Mouse (Mus musculus) hindbrain, embryonic 12.5 days (tissue): ENCODE data around the gene Galp. TPM values are rescaled to one million over a fixed set of nuclear protein-coding genes. Genes with fewer than 3 reads are reported as not detected.
"Not testable (repeated sequence)": the region's sequence is repeated elsewhere in the genome, so short reads cannot be mapped to it uniquely, and the experiment has no call there.

Source experiments
- ATAC-seq: fragments of 200-750 bp; cut with Nextera tagmentation; 2 replicates; pipeline ENCODE4 v1.8.0; 2017; ENCODE audit warnings: moderate TSS enrichment; ENCODE audit not compliant: low FRiP score
- H3K27ac ChIP-seq: fragments of 300-500 bp; sonication (generic); 2 replicates; pipeline ENCODE4 v1.5.1; 2016; ENCODE audit warnings: mild to moderate bottlenecking
- H3K27me3 ChIP-seq: fragments of 300-500 bp; sonication (generic); 2 replicates; pipeline ENCODE4 v1.6.1; 2016; ENCODE audit warnings: mild to moderate bottlenecking
- H3K36me3 ChIP-seq: fragments of 300-500 bp; sonication (generic); 2 replicates; pipeline ENCODE4 v1.6.1; 2016; ENCODE audit warnings: mild to moderate bottlenecking
- H3K4me1 ChIP-seq: fragments of 300-500 bp; sonication (generic); 2 replicates; pipeline ENCODE4 v1.6.1; 2016
- H3K4me2 ChIP-seq: fragments of 300-500 bp; sonication (generic); replicated peaks from 2 replicates; pipeline ENCODE4 v1.6.1; 2016; ENCODE audit warnings: mild to moderate bottlenecking
- H3K4me3 ChIP-seq: fragments of 300-500 bp; sonication (generic); 2 replicates; pipeline ENCODE4 v1.5.1; 2016; ENCODE audit warnings: mild to moderate bottlenecking
- H3K9ac ChIP-seq: fragments of 300-500 bp; sonication (generic); 2 replicates; pipeline ENCODE4 v1.6.1; 2016; ENCODE audit warnings: mild to moderate bottlenecking, moderate library complexity
- H3K9me3 ChIP-seq: fragments of 300-500 bp; sonication (generic); replicated peaks from 2 replicates; pipeline ENCODE4 v1.6.1; 2016; ENCODE audit warnings: mild to moderate bottlenecking
- WGBS: fragments of 180-500 bp; shearing (Covaris S2); methylation state at CpG from one replicate; pipeline ENCODE4 v1.1.7; 2016; 5-methylcytosine and 5-hydroxymethylcytosine counted together
- polyA plus RNA-seq: library from polyadenylated mRNA; unstranded; fragments of >200 nt; fragmentation: Nextera tagmentation; extraction: Ambion mirVana; gene quantifications from 2 replicates; pipeline ENCODE4 v1.2.1, GENCODE M21; 2016

Galp gene
- polyA plus RNA-seq, 1 experiment from 2014 or later: not detected

DNA sequence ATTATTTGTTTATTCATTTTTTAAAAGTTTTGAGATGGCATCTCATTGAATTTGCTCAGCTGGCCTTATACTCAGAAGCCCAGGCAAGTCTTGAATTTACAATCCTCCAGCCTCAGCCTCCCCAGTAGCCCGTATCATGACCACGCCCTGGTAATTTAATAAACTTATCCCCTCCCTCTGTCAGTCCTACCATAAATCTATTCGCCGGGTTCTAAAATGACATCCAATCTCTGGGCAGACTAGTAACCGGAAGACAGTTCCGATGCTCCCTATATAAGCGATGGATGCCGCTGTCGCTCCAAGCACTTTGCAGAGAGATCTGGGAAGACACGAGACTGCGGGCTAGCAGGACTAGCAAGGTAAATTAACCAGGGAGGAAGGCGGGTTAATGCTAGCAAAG lies 25.1 kb downstream of the Galp start, which contains the start of gene Zscan5b:
Gene Zscan5b (plus strand): TSS at position 301 of the 400 bp plus-strand sequence.
- Histone ChIP-seq H3K4me3 (no peak within 1 kb of the TSS), H3K36me3 (no peaks in the 10 kb centered on the region), H3K9me3 (peaks cover 13% of the 10 kb centered on the region; the same call in 1 of the 2 replicates), H3K27me3 (no peaks in the 10 kb centered on the region), H3K4me2 (no peak within 1 kb of the TSS), H3K27ac (no peak within 1 kb of the TSS), H3K4me1 (no peaks in the 10 kb centered on the region), H3K9ac (no peak within 1 kb of the TSS)
- WGBS: 92% methylated on average over 12 of the region's 12 CpGs
- ATAC-seq: no peak

DNA sequence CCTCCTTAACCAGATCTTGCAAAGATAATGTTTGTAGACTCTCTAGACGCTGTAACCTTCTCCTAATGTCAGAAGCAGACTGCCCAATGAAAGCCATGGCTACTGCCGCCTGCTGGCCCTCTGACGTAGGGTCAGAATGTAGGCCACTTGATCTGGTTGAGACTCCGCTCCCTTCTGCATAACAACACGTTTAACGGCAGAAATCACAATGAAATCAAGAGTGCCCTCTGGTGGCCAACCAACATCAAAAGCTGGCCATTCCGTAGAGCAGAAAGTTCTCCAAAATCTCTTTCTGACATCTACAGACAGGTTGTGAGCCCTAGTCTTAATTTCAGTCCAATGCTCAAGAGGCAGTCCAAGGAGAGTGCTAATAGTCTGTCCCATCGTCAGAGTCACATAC lies 31.6 kb downstream of the Galp start:
- H3K9ac ChIP-seq, H3K36me3 ChIP-seq, H3K9me3 ChIP-seq, H3K4me3 ChIP-seq, H3K4me1 ChIP-seq, ATAC-seq, H3K4me2 ChIP-seq, H3K27ac ChIP-seq, H3K27me3 ChIP-seq: not testable (repeated sequence)
- WGBS: 58% methylated on average over 8 of the region's 8 CpGs

DNA sequence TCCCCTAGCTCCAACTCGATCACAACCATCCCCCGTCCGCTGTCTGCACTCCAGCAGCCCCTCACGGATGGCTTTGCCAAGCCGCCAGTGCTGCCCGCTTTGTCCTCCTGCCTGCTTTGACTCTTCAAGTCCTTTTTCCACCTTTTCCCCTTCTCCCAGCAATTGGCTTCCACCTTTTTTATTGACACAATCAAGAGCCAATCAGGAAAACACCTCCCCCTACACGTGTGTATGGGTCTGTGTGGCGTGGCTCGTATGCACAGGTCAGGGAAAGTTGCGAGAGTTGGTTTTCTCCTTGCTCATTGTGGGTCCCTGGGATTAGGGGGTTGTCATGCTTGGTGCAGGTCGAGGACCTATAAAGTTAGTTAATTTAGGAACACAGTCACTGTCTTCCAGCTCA lies 42.9 kb downstream of the Galp start:
- Histone ChIP-seq H3K4me3 (no peak overlapping the region), H3K4me1 (no peaks in the 10 kb centered on the region), H3K27ac (no peak overlapping the region), H3K4me2 (no peak overlapping the region), H3K27me3 (no peaks in the 10 kb centered on the region), H3K36me3 (no peaks in the 10 kb centered on the region), H3K9ac (no peak overlapping the region), H3K9me3 (no peaks in the 10 kb centered on the region)
- 55% methylated on average over 11 of the region's 11 CpGs for WGBS
- no peak for ATAC-seq

DNA sequence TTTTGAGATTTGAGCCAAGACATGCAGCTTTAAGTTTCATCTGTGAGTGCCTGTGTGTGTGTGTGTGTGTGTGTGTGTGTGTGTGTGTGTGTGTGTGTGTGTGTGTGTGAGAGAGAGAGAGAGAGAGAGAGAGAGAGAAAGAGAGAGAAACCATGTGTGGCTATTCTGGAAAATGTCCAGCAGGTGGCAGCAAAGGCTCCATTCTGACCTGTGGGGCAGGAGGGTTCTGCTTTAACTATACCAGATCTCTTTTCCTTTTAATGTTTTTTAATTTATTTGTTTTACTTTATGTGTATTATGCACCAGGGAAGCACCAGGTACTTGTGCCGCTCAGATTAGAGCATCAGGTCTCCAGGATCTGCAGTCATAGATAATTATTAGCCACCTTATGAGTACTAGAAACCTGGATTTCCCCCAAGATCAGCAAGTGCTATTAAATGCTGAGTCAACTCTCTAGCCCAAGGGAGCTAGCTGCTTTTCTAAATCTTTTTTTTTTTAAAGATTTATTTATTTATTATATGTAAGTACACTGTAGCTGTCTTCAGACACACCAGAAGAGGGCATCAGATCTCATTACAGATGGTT lies 44.0 kb downstream of the Galp start:
- H3K4me3 ChIP-seq, H3K9ac ChIP-seq, ATAC-seq, H3K27ac ChIP-seq, H3K4me1 ChIP-seq, H3K27me3 ChIP-seq, H3K9me3 ChIP-seq, H3K4me2 ChIP-seq, H3K36me3 ChIP-seq: not testable (repeated sequence)
- WGBS: 28% methylated on average over 1 of the region's 1 CpGs

DNA sequence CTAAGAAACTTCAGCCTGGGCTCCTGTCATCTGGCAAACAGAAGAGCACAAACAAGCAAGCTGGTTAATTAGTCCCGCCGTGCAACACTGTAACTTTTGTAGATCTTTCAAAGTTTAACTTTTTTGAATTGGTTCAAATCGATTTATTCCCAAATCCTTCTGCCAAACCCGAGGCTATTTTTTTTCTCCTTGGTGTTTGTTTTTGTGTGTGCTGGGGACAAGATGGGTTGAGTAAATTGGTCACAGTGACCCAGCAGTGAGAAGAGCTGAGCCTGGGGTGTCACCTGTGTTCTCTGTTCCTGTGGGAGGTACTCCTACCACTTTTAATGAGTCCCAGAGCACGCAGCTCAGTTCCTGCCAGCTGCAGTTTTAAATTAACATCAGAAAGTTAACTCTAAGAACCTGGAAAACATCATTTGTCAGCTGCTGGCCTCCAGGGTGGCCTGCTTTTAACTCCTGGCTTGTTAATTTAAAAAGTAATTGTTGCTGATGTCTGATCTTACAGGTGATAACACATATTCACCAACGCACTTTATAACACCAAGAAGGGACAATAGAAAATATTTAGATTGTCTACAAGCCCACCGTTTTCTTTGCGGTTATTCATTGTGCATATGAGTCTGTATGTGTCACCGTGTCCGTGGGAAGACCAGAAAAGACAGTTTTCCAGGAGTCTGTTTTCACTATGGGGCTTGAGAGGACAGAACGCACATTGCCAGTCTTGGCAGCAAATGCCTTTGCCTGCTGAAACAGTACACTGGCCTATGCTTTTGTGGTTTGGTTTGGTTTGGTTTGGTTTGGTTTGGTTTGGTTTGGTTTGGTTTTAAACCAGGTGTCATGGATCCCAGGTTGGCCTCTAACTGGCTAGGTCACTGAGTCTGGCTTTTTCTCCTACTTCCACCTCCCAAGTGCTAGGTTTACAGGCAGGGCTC lies 47.7 kb downstream of the Galp start:
- Histone ChIP-seq H3K9me3 (no peaks in the 10 kb centered on the region), H3K4me1 (no peaks in the 10 kb centered on the region), H3K9ac (no peak overlapping the region), H3K4me2 (no peak overlapping the region), H3K4me3 (no peak overlapping the region), H3K27ac (no peak overlapping the region), H3K27me3 (no peaks in the 10 kb centered on the region), H3K36me3 (no peaks in the 10 kb centered on the region)
- 52% methylated on average over 11 of the region's 11 CpGs for WGBS
- ATAC-seq: no peak

DNA sequence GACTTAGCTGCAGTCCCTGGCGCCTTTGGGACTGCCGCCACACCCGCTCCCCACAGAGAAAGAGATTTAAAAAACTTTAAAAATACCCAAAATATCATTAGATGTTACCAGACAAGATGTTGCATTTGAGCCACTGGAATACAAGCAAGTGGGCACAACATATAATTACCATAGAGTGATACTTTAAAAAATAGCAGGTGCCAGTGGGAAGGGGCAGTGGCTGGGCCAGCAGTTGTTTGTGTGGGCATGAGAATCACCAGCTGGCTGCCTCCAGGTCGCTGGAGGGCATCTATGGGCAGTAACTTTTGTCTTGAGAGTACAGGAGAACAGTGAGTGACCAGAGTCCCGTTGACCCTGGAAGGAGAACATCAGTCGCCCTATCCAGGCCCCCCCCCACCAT lies 55.5 kb downstream of the Galp start, which contains the start of gene Epp13:
Gene Epp13 (plus strand): TSS at position 301 of the 400 bp plus-strand sequence.
- Histone ChIP-seq H3K9ac (no peak within 1 kb of the TSS), H3K4me1 (no peaks in the 10 kb centered on the region), H3K4me3 (no peak within 1 kb of the TSS), H3K27me3 (no peaks in the 10 kb centered on the region), H3K9me3 (no peaks in the 10 kb centered on the region), H3K4me2 (no peak within 1 kb of the TSS), H3K27ac (no peak within 1 kb of the TSS), H3K36me3 (no peaks in the 10 kb centered on the region)
- ATAC-seq: no peak
- WGBS: 85% methylated on average over 6 of the region's 6 CpGs

DNA sequence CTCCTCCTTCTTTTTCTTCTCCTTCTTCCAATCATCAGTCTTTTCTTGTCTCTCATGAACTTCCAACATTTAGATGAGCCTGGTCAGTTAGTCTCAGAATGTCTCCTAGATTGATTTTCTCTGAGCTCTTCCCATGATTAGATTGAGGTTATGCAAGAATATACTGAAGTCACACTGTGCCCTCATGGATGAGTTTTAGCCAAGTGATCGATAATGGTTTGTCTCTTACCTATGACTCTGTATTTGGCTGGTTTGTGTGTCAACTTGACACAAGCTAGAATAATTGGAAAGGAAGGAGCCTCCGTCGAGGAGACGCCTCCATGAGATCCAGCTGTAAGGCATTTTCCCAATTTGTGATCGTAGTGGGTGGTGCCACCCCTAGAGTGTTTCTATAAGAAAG lies 57.6 kb downstream of the Galp start:
- Histone ChIP-seq H3K9ac (no peak overlapping the region), H3K36me3 (no peaks in the 10 kb centered on the region), H3K27me3 (no peaks in the 10 kb centered on the region), H3K4me2 (no peak overlapping the region), H3K9me3 (no peaks in the 10 kb centered on the region), H3K4me1 (no peaks in the 10 kb centered on the region), H3K4me3 (no peak overlapping the region), H3K27ac (no peak overlapping the region)
- 89% methylated on average over 5 of the region's 5 CpGs for WGBS
- no peak for ATAC-seq

DNA sequence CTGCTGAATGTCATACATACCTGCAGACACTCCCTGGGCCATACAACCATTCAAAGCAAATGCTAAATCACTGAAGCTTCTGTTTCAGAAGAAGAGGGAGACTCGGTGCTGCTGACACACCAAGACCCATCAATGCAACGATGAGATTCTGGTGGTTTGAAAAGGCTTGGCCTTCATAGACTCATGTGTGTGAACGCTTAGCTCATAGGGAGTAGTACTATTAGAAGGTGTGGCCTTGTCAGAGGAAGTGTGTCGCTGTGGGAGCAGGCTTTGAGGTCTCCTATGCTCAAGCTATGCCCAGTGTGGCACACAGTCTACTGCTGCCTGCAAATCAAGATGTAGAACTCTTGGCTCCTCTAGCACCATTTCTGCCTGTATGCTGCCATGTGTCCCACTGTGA lies 60.5 kb downstream of the Galp start:
- Histone ChIP-seq H3K9me3 (no peaks in the 10 kb centered on the region), H3K27ac (no peak overlapping the region), H3K9ac (no peak overlapping the region), H3K4me3 (no peak overlapping the region), H3K4me2 (no peak overlapping the region), H3K36me3 (no peaks in the 10 kb centered on the region), H3K27me3 (no peaks in the 10 kb centered on the region), H3K4me1 (no peaks in the 10 kb centered on the region)
- WGBS: 86% methylated on average over 4 of the region's 4 CpGs
- ATAC-seq: no peak

DNA sequence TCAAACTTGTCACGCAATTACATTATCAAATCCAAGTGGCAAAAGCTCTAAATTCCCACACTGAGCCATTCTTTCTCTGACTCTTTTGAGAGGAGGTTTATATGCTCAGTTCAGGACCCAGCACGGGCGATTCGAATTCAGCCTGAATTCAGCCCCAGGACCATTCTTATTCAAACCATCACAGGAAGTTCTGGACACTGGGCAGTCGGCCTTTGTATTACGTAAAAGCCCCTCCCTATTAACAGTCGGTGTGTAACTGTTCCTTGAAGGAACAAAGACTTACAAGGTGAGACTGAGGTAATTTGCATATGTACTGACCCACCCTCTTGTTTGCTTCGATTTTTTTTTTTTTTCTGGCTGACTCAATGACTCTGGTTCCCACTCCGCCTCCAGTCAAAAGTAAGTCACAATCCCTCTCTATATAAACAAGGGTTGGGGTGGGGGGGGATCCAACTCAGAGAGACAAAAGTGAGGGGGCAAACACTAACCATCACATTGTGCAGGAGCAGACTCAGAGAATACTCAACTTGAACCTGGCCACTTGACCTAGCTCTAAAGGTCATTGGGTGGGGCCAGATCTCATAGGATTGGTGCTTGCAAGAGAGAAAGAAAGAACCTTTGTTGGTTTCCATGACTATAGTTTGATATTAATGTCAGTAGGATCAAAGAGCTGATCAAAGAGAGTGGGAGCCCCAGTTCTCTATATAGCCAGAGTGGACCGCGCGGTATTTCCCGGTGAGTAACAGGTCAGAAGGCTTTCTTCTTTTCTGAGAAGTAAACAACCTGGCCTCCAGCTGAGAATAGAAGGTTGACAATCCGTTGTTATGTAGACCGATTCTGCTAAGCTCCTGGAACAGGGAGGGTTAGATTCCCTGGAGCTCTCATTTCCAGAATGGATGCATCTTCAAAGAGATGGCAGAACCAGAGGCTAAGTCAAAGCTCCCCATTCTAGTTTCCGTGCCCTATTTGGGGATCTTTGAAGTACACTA lies 61.6 kb downstream of the Galp start:
- H3K4me1 ChIP-seq: no peaks in the 10 kb centered on the region
- no peaks in the 10 kb centered on the region for H3K36me3 ChIP-seq
- no peak overlapping the region for H3K4me2 ChIP-seq
- ATAC-seq: no peak
- H3K9me3 ChIP-seq: no peaks in the 10 kb centered on the region
- H3K27ac ChIP-seq: no peak overlapping the region
- no peak overlapping the region for H3K9ac ChIP-seq
- no peak overlapping the region for H3K4me3 ChIP-seq
- no peaks in the 10 kb centered on the region for H3K27me3 ChIP-seq
- WGBS: 38% methylated on average over 16 of the region's 16 CpGs

DNA sequence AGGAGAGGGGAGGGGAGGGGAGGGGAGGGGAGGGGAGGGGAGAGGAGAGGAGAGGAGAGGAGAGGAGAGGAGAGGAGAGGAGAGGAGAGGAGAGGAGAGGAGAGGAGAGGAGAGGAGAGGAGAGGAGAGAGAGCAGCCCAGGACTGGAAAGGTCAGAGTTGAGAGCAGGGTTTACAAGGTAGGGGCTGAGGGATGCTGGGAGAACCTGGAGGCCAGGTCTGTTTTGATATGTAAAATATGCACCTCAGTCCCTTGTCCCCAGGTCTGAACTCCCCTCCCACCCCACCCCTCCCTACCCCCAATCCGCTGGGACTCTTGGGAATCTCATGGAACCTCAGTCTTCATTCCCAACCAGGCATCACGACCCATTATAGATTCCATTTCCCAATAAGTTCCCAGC lies 63.1 kb downstream of the Galp start:
- 33% methylated on average over 2 of the region's 2 CpGs for WGBS
- not testable (repeated sequence) for H3K4me1 ChIP-seq, H3K9me3 ChIP-seq, H3K9ac ChIP-seq, H3K4me2 ChIP-seq, H3K27ac ChIP-seq, H3K36me3 ChIP-seq, H3K4me3 ChIP-seq, H3K27me3 ChIP-seq, ATAC-seq

DNA sequence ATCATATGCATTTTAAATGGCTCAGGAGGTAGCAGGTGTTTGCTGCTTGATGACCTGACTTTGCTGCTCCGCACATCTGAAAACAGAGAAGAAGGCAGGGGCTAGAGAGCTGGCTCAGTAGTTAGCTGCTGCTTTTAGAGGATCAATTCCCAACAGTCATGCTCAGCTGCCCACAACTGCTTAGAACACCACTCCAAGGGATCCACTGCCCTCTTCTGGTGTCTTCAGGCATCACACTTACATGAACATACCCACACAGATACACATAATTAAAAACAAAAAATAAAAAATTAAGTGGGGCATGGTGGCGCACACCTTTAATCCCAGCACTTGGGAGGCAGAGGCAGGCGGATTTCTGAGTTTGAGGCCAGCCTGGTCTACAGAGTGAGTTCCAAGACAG lies 65.2 kb downstream of the Galp start:
- H3K4me1 ChIP-seq: no peaks in the 10 kb centered on the region
- no peaks in the 10 kb centered on the region for H3K9me3 ChIP-seq
- no peak overlapping the region for H3K27ac ChIP-seq
- no peaks in the 10 kb centered on the region for H3K27me3 ChIP-seq
- no peak for ATAC-seq
- no peak overlapping the region for H3K9ac ChIP-seq
- 87% methylated on average over 3 of the region's 3 CpGs for WGBS
- no peak overlapping the region for H3K4me2 ChIP-seq
- H3K36me3 ChIP-seq: no peaks in the 10 kb centered on the region
- no peak overlapping the region for H3K4me3 ChIP-seq

DNA sequence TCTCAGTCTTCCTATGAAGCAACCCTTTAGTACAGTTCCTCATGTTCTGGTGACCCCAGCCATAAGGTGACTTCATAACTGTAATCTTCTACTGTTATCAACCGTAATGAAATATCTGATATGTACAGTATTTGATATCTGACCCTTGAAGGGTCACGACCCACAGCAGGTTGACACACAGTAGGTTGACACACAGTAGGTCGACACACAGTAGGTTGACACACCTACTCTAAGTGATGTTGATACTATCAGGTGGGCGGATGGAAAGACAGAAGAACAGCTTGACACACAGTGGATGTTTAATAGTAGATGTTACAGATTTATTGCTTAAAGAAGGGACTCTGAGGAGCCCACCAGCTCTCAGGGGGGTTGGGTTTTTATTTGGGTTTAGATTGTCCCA lies 66.1 kb downstream of the Galp start:
- no peak overlapping the region for H3K4me3 ChIP-seq
- H3K4me2 ChIP-seq: no peak overlapping the region
- H3K27me3 ChIP-seq: no peaks in the 10 kb centered on the region
- no peaks in the 10 kb centered on the region for H3K4me1 ChIP-seq
- H3K9ac ChIP-seq: no peak overlapping the region
- WGBS: 84% methylated on average over 4 of the region's 4 CpGs
- no peak for ATAC-seq
- H3K9me3 ChIP-seq: no peaks in the 10 kb centered on the region
- no peaks in the 10 kb centered on the region for H3K36me3 ChIP-seq
- H3K27ac ChIP-seq: no peak overlapping the region
